Mouse (Mus musculus) CD4-positive, CD25-positive, alpha-beta regulatory T cell, adult 2 months (primary cell): ENCODE measurements around the gene Ckap2l.

Source experiments
- DNase-seq: peaks from one replicate; pipeline ENCODE4 v3.0.0-alpha.2; 2012; ENCODE audit warnings: low read depth, low spot score

Ckap2l gene

DNA sequence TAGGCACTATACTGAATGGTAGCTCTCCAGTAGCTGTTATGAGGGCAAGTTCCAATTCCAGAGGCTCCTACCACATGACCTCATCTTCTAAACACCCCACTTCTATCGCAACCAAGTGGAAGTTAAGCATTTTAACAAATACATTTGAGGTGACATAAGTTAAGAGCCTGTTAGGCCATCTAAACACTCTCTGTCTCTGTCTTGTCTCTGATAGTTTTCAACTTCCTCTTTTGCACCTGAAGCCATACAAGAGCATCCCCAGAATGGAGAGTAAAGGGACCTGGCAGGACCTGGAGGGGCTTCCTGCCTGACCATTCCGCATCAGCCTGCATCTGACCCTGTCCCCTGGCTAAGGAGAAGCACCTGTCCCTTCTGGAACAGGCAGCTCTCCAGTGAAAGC, 62.3 kb downstream of the Ckap2l start:
- DNase-seq, result no peak

DNA sequence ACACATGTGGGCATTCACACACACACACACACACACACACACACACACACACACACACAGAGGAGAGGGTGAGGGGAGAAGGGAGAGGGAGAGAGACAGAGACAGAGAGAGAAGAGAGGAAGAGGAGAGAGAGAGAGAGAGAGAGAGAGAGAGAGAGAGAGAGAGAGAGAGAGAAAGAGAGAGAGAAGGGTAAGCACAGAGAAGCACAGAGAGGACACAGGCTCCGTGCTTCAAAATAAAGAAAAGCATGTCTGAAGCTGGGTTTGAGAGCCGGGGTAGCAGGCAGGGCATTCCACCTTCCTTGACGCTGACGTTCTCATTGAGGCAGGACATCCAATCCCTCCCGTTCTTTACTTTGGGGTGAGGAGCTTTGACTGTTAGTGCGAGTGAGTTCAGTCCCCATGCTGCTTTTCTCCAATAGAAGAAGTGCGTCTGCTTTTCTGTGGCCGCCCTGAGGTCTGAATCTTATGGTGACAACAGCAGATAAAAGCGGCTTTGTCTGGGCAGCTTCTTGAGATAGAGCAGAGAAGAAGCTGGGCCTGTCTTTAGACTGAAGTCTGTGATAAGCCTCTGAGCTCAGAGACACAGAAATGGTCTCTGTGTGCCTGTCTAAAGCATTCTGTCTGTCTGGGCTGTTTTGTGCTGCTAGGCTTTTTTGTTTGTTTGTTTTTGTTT, 63.1 kb downstream of the Ckap2l start:
- DNase-seq, result no peak

DNA sequence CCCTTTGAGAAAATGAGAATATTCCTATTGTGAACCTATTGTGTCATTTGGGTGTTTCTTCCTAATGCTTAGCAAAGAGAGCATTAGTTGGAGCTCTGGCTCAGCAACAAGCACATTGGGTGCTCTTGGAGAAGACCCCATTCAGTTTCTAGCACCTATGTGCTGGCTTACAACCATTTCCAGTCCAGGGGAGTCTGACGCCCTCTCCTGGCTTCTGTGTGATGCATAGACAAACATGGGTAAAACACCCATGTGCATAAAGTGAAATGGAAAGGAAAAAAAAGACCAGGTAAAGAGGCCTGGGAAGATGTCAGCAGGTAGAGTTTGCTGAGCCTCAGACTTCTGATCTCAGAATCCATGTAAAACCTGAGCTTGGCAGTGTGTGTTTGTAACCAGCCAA, 63.8 kb downstream of the Ckap2l start:
- DNase-seq, result no peak

DNA sequence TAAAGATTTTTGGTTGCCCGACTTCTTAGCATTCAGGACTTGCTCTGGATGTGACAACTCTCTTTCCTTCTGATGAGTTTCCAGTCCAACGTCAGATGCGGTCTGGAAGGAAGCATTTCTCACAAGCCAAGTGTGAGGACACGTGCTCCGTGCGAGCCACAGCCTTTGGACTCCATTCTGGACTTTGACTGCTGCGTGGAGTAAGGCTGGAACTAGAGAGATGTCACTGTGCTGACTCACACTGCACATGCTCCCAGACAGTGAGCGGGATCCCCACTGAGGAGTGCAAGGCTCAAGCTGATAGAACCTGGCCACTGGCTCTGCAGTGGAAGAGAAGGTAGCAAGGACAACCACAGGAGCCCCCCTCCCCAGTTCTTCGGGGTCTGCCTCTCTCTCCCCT, 64.5 kb downstream of the Ckap2l start:
- no peak for DNase-seq

DNA sequence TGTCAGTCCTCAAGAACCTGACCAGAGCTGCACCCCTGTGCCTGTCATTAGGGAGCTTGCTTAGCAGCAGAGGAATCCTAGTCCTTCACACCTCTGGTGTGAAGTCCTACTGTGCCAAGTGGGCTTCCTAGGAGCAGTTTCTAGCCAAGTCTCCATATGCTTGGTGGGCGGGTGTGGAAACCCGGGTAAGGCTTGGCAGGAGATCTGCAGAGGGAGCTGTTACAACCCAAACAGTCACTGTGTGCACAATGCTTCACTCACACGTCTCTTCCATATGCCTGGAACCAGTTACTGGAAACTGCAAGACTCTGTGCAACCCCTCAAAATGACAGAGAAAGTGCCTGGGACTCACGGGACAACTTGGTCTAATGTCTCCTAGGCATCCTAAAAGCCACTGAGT, 65.0 kb downstream of the Ckap2l start:
- DNase-seq, result no peak

DNA sequence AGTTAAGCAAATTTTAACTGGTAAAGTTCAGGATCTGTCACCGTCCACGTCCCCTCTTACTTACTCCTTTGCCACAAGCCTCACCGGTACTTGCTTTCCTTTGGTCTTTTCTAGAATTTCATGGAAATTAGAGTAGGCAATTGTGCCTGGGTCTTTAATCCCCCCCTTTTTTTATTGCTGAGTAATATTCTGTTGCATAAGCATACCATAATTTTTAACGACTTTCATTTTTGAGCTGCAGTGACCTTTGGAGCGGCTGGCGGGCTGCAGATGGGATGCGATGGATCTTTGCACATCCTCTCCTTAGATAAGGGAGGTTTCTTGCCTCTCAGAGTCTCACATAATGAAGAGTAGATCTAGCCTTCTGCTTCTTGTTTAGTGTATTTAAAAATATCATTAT, 67.7 kb downstream of the Ckap2l start:
- DNase-seq, result no peak

DNA sequence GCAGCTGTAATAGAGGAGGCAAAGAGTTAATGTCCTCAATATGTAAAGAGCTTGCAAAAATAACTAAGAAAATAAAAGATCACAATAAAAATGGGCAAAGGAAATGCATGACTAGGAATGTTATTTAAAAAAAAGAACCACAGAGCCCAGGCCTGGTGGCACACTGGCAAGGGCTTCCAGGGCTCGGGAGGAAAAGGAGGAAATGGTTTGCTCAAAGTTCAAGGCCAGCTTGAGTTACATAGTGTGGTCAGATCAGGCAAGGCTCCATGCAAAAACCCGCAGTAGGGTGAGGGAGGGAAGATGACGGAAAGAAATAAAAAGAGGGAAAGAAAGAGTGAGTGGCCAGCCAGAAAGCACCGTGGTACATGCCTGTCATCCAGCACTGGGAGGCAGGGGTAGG, 68.4 kb downstream of the Ckap2l start:
- no peak for DNase-seq

DNA sequence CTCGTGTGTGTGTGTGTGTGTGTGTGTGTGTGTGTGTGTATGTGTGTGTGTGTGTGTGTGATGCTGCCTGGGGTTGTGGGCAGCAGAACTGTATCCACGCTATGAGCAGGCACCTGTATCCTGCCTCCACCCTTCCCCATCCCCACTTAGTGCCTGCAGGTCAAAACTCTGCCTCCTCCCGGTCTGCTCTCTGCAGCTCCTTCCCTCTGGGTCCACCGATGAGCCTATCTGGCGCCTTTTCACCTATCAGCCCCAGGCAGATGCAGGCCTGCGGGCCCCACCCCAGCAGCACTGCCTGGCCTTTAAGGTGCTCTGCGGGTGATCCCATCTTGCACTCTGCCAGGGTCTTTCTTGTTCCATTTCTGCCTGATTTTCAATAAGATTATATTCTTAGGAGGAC, 69.3 kb downstream of the Ckap2l start:
- DNase-seq, result no peak

DNA sequence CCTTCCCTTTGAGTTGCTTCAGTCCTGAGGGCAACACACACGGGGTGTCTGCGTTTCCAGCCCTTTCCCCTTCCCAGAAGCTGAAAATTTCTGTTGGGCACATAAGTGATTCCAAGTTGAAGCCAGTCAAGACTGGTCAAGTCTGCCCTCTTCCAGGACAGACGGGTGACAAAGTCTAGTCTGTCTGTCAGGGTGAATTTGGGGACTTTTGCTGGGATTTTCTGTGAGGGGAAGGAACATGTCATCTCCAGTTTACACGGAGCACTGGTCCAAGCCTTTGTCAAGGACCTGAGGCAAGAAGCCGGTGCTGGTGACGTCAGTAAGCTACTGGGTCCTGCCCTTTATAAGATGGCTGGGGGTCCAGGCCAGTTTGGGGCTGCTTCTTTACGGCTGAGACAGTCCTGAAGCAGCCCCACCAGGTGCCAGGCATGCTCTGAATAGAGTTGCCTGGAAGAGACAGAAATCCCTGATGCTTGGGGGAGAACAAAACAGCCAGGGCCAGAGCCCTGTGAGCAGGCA, 69.9 kb downstream of the Ckap2l start:
- no peak for DNase-seq

DNA sequence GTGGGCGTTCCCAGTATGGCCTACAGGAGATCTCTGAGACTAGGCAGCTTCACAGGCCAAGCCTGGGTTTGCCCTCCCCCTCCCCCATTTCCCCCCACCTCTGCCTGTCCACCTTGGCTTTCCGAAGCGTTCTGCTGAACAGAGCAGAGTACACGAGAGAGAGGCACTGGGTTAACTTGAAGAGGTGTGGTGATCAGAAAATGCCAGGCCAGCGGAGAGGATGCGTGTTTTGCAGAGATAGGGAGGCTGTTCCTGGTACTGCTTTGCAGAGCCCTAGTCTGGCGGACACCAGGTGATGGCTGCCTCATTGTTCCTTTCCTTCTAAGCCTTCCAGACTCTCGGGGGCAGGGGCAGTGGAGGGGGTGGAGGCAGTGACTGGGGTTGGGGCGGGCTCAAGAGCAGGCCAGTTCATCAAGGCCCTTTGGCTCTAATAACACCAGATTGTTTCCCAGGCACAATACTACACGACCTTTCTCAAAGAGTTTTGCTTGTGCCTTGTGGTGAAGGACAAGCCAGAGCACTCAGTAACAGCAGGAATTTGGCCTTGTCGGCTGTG, 70.6 kb downstream of the Ckap2l start:
- no peak for DNase-seq

DNA sequence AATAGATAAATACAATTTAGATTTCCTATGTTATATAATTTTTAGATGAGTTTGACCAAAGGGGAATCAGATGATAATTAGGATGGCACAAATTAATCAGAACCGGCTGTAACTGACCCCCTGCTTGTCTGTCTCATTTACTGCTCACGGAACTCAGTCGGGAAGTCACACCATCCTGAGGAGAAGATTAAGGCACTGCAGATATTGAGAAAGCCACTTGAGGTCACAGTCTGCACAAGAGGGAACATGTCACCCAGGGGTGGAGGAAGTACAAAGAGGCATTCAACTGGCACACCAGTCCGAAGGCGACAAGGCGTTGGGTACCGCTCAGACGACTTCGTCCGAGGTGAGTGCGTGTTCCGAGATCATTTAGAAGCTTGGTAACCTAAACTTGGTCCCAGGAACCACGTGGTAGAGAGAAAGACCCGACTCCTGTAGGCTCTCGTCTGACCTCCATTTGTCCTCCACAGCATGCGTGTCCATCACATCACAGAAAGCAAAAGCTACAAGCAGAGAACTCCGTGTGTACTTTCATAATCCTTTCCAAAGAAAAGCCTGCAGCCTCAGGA, 71.7 kb downstream of the Ckap2l start:
- DNase-seq, result no peak

DNA sequence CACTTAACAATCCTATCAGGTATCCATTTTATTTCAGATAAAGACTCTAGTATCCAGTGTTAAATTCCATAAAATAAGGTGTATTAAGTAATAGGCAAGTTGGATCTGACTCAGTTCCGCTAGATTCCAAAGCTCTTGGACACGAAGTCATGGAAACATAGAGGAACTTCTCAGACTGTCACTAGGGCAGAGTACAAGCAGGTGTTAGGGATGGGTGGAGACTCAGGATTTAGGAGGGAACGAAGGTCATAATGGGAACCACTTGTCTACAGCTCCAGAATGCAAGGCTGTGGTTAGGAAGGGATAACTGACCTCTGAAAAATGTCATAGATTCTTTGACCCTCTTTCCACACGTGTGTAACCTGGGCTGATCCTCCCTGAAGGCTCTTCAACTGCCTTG, 72.8 kb downstream of the Ckap2l start:
- DNase-seq, result no peak

DNA sequence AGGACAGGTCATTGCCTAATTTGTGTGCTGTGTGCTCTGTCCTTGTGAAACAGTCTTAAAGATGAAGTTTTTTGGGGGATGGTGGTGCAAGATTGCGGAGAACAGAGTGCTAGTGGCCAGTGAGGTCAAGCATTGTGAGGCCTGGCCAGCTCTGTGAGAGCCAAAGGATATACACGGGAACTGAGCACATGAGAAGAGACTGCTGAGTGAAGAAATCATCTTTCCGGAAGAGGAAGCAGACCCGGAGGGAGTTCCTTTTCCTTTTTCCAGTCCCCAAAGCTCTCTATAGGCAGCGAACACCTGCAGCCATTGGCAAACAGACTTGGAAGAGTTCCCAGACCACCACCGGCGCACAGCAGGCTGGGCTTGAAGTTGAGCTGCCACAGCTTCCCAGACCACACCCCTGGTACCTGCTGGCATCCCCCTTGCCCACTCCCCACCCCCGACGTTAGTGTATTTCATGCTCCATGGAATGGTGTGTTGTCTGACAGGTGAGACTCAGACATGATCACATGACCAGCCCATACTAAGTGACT, 75.8 kb downstream of the Ckap2l start:
- no peak for DNase-seq

DNA sequence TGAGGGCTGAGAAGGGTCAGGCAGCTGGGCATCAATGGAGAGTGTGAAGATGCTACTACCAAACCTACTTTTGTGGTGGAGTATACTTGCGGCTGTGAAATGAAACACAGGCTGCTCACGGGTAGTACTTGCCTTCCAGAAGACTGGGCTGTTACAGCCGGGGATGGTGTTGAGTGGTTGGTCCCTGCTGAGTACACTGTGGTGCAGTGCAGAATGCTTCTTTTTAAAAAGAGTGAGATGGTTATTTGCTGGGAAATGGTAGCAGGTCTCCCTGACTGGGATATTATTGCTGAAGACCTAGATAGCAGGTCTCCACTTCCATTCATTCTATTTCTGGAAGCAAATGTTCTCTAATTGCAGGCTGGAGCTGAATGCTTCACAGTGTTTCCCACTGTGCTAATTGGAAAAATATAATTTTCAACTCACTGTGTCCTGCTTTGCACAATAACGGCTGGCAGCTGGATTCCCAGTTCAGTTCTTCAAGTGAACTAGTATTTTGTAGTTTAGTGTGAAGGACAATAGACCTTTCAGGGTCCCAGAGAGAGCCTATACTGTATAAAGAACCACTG, 78.4 kb downstream of the Ckap2l start:
- no peak for DNase-seq
